Mouse (Mus musculus) liver, embryonic 14.5 days (tissue): ENCODE measurements at regions not wholly inside any gene's neighbourhood (a gene's known extent, or its start where the extent isn't known, plus 50 kb on each side); places are given as distances from the start of the nearest gene placed in this dataset.

ENCODE experiments used
- CTCF ChIP-seq: IDR thresholded peaks from 2 replicates; pipeline ENCODE4 v1.5.1; 2016; ENCODE audit warnings: antibody characterized with exemption, low read depth, control low read depth
- EP300 ChIP-seq: IDR thresholded peaks from 2 replicates; pipeline ENCODE4 v1.6.1; 2016; ENCODE audit warnings: antibody characterized with exemption, low read depth

GRCm38 (mm10) chr8:15392056-15392455 lies 346.2 kb upstream of the BB014433 start:
- no peak for TF ChIP-seq CTCF
- TF ChIP-seq EP300, result no peak
